8 mouse cellular contexts compared by ENCODE assay signal in the genomic region with DNA sequence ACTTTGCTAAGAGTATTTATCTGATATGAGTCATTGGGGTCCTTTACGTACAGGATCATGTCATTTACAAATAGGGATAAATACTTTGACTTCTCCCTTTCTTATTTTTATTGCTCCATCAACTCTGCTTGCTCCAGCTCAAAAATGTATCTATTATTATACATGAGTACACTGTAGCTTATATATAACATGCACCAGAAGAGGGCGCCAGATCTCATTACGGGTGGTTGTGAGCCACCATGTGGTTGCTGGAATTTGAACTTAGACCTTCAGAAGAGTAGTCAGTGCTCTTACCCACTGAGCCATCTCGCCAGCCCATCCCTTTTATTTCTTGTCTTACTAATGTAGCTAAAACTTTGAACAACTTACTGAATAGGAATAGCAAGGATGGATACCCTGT. TPM values are rescaled to one million over a fixed set of nuclear protein-coding genes. Genes with fewer than 3 reads are reported as not detected.
A peak's percentile ranks its signal among the peaks of the same experiment; 100 is the strongest.
DNase-seq lines count a peak whose midpoint lies in the region.

No protein-coding gene starts in this region.

- DNase-seq in embryo, embryonic 10 days (ENCODE audit: low spot score), result peak; percentile 61
- no peak for DNase-seq in embryo, embryonic 9.5 days (ENCODE audit: extremely low spot score)
- peak; percentile 7 for DNase-seq in lung, postnatal 25 days (ENCODE audit: low spot score)
- DNase-seq in lung, postnatal 10 days, result no peak
- DNase-seq in induced T-regulatory cell, adult 2 months (ENCODE audit: low read depth), result peak; percentile 74
- peak; percentile 60 for DNase-seq in thymus, postnatal 0 days (ENCODE audit: low spot score)
- DNase-seq in left cerebral cortex, adult 9 months (ENCODE audit: low spot score in 2 of 2), result no peak
- no peak for DNase-seq in right cerebral cortex, postnatal 4 days

RNA-seq across cellular contexts. Expression of gene Zfand4, which starts 18.5 kb away (rescaled TPM):
- 7.0 and 9.2 TPM in 2 replicates for polyA plus RNA-seq in thymus, postnatal 0 days (2015; fragmentation: Nextera tagmentation; extraction: Ambion mirVana)

RNA-seq across cellular contexts. Expression of gene March8, which starts 55.3 kb away (rescaled TPM):
- polyA plus RNA-seq in thymus, postnatal 0 days (2015; fragmentation: Nextera tagmentation; extraction: Ambion mirVana), result 5.7 and 6.6 TPM in 2 replicates

Comparison
In these comparisons a context has a peak if more than half of its experiments do, and no peak if none do; other contexts are left out.
1. DNase-seq: peak in embryo, embryonic 10 days (single experiment), lung, postnatal 25 days (single experiment), induced T-regulatory cell, adult 2 months (single experiment) and thymus, postnatal 0 days (single experiment); none in embryo, embryonic 9.5 days (single experiment), lung, postnatal 10 days (single experiment), left cerebral cortex, adult 9 months (0 of 2) and right cerebral cortex, postnatal 4 days (single experiment).